Mouse (Mus musculus) hindbrain, embryonic 14.5 days (tissue): Measurements from ENCODE around the gene Lrp11. TPM values are rescaled to one million over a fixed set of nuclear protein-coding genes. Genes with fewer than 3 reads are reported as not detected.
A peak's percentile ranks its signal among the peaks of the same experiment; 100 is the strongest.
"Not testable (repeated sequence)": the region's sequence is repeated elsewhere in the genome, so short reads cannot be mapped to it uniquely, and the experiment has no call there.

ENCODE experiments used
- ATAC-seq: fragments of 200-750 bp; cut with Nextera tagmentation; 2 replicates; pipeline ENCODE4 v1.8.0; 2017; ENCODE audit warnings: moderate number of reproducible peaks, mild to moderate bottlenecking, moderate TSS enrichment, moderate library complexity; ENCODE audit not compliant: low FRiP score
- DNase-seq: peaks from one replicate; pipeline ENCODE4 v3.0.0-alpha.2; 2015; ENCODE audit warnings: low spot score
- H3K27ac ChIP-seq: fragments of 300-500 bp; sonication (generic); 2 replicates; pipeline ENCODE4 v1.5.1; 2014; ENCODE audit warnings: mild to moderate bottlenecking, moderate library complexity
- H3K27me3 ChIP-seq: fragments of 300-500 bp; sonication (generic); 2 replicates; pipeline ENCODE4 v1.6.1; 2014; ENCODE audit warnings: mild to moderate bottlenecking, low read length, mixed read lengths; ENCODE audit not compliant: control insufficient read depth, insufficient read depth
- H3K36me3 ChIP-seq: fragments of 300-500 bp; sonication (generic); replicated peaks from 2 replicates; pipeline ENCODE4 v1.6.1; 2014; ENCODE audit not compliant: control insufficient read depth, insufficient read depth
- H3K4me1 ChIP-seq: fragments of 300-500 bp; sonication (generic); replicated peaks from 2 replicates; pipeline ENCODE4 v1.6.1; 2014; ENCODE audit warnings: antibody characterized with exemption, low read length, mixed read lengths; ENCODE audit not compliant: control insufficient read depth, insufficient read depth
- H3K4me2 ChIP-seq: fragments of 300-500 bp; sonication (generic); replicated peaks from 2 replicates; pipeline ENCODE4 v1.6.1; 2014; ENCODE audit warnings: mild to moderate bottlenecking, moderate library complexity
- H3K4me3 ChIP-seq: fragments of 300-500 bp; sonication (generic); replicated peaks from 2 replicates; pipeline ENCODE4 v1.5.1; 2014; ENCODE audit warnings: mild to moderate bottlenecking, low read length
- H3K9ac ChIP-seq: fragments of 300-500 bp; sonication (generic); 2 replicates; pipeline ENCODE4 v1.6.1; 2014
- H3K9me3 ChIP-seq: fragments of 300-500 bp; sonication (generic); 2 replicates; pipeline ENCODE4 v1.6.1; 2016; ENCODE audit warnings: low read length; ENCODE audit not compliant: control insufficient read depth
- WGBS: fragments of 180-500 bp; shearing (Covaris S2); extraction: QIAGEN DNeasy Blood & Tissue Kit; methylation state at CpG from one replicate; pipeline ENCODE4 v1.1.7; 2014; 5-methylcytosine and 5-hydroxymethylcytosine counted together
- polyA plus RNA-seq: library from polyadenylated mRNA; unstranded; fragments of >200 nt; fragmentation: Nextera tagmentation; extraction: Ambion mirVana; gene quantifications from 2 replicates; pipeline ENCODE4 v1.2.1, GENCODE M21; 2014

Gene Lrp11
- polyA plus RNA-seq, 1 experiment from 2014 or later = 40.5 TPM

DNA sequence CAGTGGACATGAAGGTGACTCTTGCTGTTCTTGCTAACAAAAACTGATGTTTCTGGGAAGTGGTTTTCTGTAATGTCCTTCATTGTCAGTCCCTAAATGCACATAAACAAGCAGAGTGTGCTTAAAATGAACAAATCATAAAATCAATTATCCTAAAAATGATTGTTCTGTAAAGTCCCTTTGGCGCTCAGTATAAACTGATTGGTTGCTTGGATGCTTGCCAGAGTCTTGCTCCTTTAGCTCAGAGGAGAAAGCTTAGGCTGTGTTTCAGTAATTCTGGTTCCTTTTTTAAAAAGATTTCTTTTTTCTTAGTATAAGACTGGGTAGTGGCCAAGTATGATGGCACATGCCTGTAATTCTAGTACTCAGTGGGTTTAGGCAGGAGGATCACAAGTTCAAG is 6.7 kb downstream of the Lrp11 start:
- Histone ChIP-seq H3K9ac (no peak overlapping the region), H3K4me3 (no peak overlapping the region), H3K27ac (no peak overlapping the region), H3K27me3 (no peaks in the 10 kb centered on the region), H3K9me3 (no peaks in the 10 kb centered on the region), H3K36me3 (no peaks in the 10 kb centered on the region), H3K4me2 (no peak overlapping the region), H3K4me1 (peaks cover 10% of the 10 kb centered on the region)
- no peak for ATAC-seq
- no peak for DNase-seq
- WGBS = 50% methylated on average over 1 of the region's 1 CpGs

DNA sequence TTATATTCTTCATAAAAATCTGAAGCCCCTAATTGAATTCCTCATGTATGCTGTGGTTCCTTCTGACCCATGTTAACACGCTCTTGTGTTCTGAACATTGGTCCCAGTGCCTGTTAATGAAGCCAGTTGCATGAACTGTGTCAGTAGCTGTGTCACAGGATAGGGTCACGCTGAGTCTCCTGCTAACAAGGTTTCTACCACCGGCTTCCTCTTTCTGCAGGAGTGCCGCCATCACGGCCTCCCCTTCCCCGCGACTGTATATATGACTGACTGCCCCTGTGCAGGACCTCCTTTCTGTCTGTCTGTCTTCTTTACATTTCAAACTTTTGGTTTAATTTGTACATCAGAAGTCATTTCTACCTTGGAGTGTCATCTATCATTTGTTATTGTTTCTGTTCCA is 8.6 kb downstream of the Lrp11 start:
- H3K4me1 ChIP-seq = no peaks in the 10 kb centered on the region
- H3K36me3 ChIP-seq = no peaks in the 10 kb centered on the region; the same call in 1 of the 2 replicates
- no peak overlapping the region for H3K9ac ChIP-seq
- H3K4me3 ChIP-seq = no peak overlapping the region
- no peak overlapping the region for H3K4me2 ChIP-seq
- no peak overlapping the region for H3K27ac ChIP-seq
- DNase-seq (no peak), ATAC-seq (no peak)
- H3K9me3 ChIP-seq = no peaks in the 10 kb centered on the region
- no peaks in the 10 kb centered on the region for H3K27me3 ChIP-seq
- 93% methylated on average over 7 of the region's 7 CpGs for WGBS

- H3K27me3 ChIP-seq = no peaks in the 10 kb centered on the region
- ATAC-seq (no peak), DNase-seq (peak; percentile 78)
- no peak overlapping the region for H3K27ac ChIP-seq
- no peaks in the 10 kb centered on the region for H3K4me1 ChIP-seq
- no peak overlapping the region for H3K4me2 ChIP-seq
- 21% methylated on average over 6 of the region's 6 CpGs for WGBS
- no peaks in the 10 kb centered on the region for H3K9me3 ChIP-seq
- H3K36me3 ChIP-seq = no peaks in the 10 kb centered on the region; the same call in 1 of the 2 replicates
- H3K4me3 ChIP-seq = no peak overlapping the region
- H3K9ac ChIP-seq = no peak overlapping the region
Measured at GRCm38 (mm10) chr10:7600647-7601046, 11.0 kb downstream of the Lrp11 start.

GRCm38 (mm10) chr10:7605168-7605567 is 15.6 kb downstream of the Lrp11 start:
- H3K9ac ChIP-seq = no peak overlapping the region
- no peak for DNase-seq
- H3K27me3 ChIP-seq = no peaks in the 10 kb centered on the region
- peaks cover 19% of the 10 kb centered on the region for H3K36me3 ChIP-seq
- H3K4me1 ChIP-seq = no peaks in the 10 kb centered on the region
- H3K4me3 ChIP-seq = no peak overlapping the region
- no peaks in the 10 kb centered on the region for H3K9me3 ChIP-seq
- H3K4me2 ChIP-seq = no peak overlapping the region
- no peak for ATAC-seq
- no peak overlapping the region for H3K27ac ChIP-seq
- 74% methylated on average over 2 of the region's 2 CpGs for WGBS

- Histone ChIP-seq H3K9me3 (no peaks in the 10 kb centered on the region), H3K4me1 (no peaks in the 10 kb centered on the region), H3K27ac (no peak overlapping the region), H3K4me3 (no peak overlapping the region), H3K27me3 (no peaks in the 10 kb centered on the region), H3K4me2 (no peak overlapping the region), H3K9ac (no peak overlapping the region), H3K36me3 (peaks cover 28% of the 10 kb centered on the region)
- DNase-seq (no peak), ATAC-seq (no peak)
- WGBS = 81% methylated on average over 2 of the region's 2 CpGs
Measured at GRCm38 (mm10) chr10:7606437-7606836, 16.8 kb downstream of the Lrp11 start.

GRCm38 (mm10) chr10:7608611-7609010 is 19.0 kb downstream of the Lrp11 start:
- no peaks in the 10 kb centered on the region for H3K4me1 ChIP-seq
- 92% methylated on average over 17 of the region's 17 CpGs for WGBS
- no peaks in the 10 kb centered on the region for H3K27me3 ChIP-seq
- DNase-seq (no peak), ATAC-seq (no peak)
- H3K36me3 ChIP-seq = peaks cover 28% of the 10 kb centered on the region
- no peak overlapping the region for H3K27ac ChIP-seq
- no peak overlapping the region for H3K9ac ChIP-seq
- H3K4me2 ChIP-seq = no peak overlapping the region
- no peaks in the 10 kb centered on the region for H3K9me3 ChIP-seq
- no peak overlapping the region for H3K4me3 ChIP-seq

GRCm38 (mm10) chr10:7611647-7612046 is 22.0 kb downstream of the Lrp11 start:
- Histone ChIP-seq H3K36me3 (peaks cover 33% of the 10 kb centered on the region), H3K9me3 (peaks cover 6% of the 10 kb centered on the region), H3K9ac (no peak overlapping the region), H3K27ac (no peak overlapping the region), H3K4me3 (no peak overlapping the region), H3K4me2 (no peak overlapping the region), H3K4me1 (no peaks in the 10 kb centered on the region), H3K27me3 (no peaks in the 10 kb centered on the region)
- WGBS = 63% methylated on average over 6 of the region's 6 CpGs
- no peak for DNase-seq
- no peak for ATAC-seq

GRCm38 (mm10) chr10:7612210-7612609 is 22.6 kb downstream of the Lrp11 start:
- ATAC-seq, H3K27ac ChIP-seq, H3K9me3 ChIP-seq, H3K9ac ChIP-seq, H3K4me3 ChIP-seq, DNase-seq, H3K4me1 ChIP-seq, H3K27me3 ChIP-seq, H3K4me2 ChIP-seq: not testable (repeated sequence)
- peaks cover 36% of the 10 kb centered on the region for H3K36me3 ChIP-seq

- no peak for DNase-seq
- WGBS = 90% methylated on average over 8 of the region's 8 CpGs
Measured at GRCm38 (mm10) chr10:7614834-7615233, 25.2 kb downstream of the Lrp11 start.

DNA sequence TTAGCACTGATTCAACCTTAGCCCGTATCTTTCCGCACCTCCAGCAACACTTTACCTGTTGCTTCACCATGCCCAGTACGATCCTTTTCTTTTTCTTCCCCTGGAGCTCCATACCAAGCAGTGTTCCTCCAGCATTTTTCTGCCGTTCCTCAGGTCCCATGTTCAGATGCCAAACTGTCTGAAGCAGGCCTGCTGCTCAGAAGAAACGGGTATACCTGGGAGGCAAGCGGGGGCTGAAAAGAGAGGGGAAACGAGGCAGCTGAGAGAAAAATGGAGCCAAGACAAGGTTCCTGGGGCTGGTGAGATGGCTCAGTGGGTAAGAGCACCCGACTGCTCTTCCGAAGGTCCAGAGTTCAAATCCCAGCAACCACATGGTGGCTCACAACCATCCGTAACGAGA is 27.5 kb downstream of the Lrp11 start:
- WGBS = 91% methylated on average over 9 of the region's 11 CpGs
- not testable (repeated sequence) for H3K27me3 ChIP-seq

More at GRCm38 (mm10) chr10:7614834-7615233, 25.2 kb downstream of the Lrp11 start:
- no peak overlapping the region for H3K4me2 ChIP-seq
- H3K27ac ChIP-seq = no peak overlapping the region
- H3K4me3 ChIP-seq = no peak overlapping the region
- peaks cover 6% of the 10 kb centered on the region for H3K9me3 ChIP-seq
- no peak for ATAC-seq
- H3K9ac ChIP-seq = no peak overlapping the region
- H3K36me3 ChIP-seq = peaks cover 20% of the 10 kb centered on the region
- no peaks in the 10 kb centered on the region for H3K4me1 ChIP-seq
- H3K27me3 ChIP-seq = no peaks in the 10 kb centered on the region

More for the DNA sequence above, 27.5 kb downstream of the Lrp11 start:
- not testable (repeated sequence) for H3K4me1 ChIP-seq, DNase-seq, H3K4me2 ChIP-seq, H3K27ac ChIP-seq, H3K9me3 ChIP-seq, ATAC-seq, H3K4me3 ChIP-seq, H3K9ac ChIP-seq
- peaks cover 13% of the 10 kb centered on the region for H3K36me3 ChIP-seq
